In genomic region chr15:78544561-78545001, GRCm38 (mm10) we compare ENCODE assay signal across 9 mouse cellular contexts. TPM values are rescaled to one million over a fixed set of nuclear protein-coding genes. Genes with fewer than 3 reads are reported as not detected.
A peak's percentile ranks its signal among the peaks of the same experiment; 100 is the strongest.
DNase-seq lines count a peak whose midpoint lies in the region; ATAC-seq lines count a peak whose summit lies in the region.
"Had no signal": no experiment of that assay in that cellular context is flagged by ENCODE, and none has a peak within 500 bp of the region (broad histone marks: within the 10 kb centered on the region; RNA-seq: fewer than 3 reads in every experiment).

Sstr3 (minus strand) TSS chr15:78544685.

- WGBS in kidney, embryonic 16.5 days: 4% methylated on average over 14 of the region's 14 CpGs
- WGBS in forebrain, embryonic 10.5 days: 10% methylated on average over 14 of the region's 14 CpGs

- H3K27ac ChIP-seq in kidney, embryonic 16.5 days (ENCODE audit: low read length): no peak within 1 kb of the TSS
- 0 out of 2 replicates have a peak within 1 kb of the TSS, but pooled peaks have one; percentile 1 for H3K27ac ChIP-seq in forebrain, embryonic 10.5 days
- H3K27ac ChIP-seq: liver, embryonic 13.5 days had no signal

- H3K9me3 ChIP-seq in kidney, embryonic 16.5 days (ENCODE audit: low read length): no peaks in the 10 kb centered on the region
- no peaks in the 10 kb centered on the region for H3K9me3 ChIP-seq in forebrain, embryonic 10.5 days
- H3K9me3 ChIP-seq: liver, embryonic 13.5 days had no signal

- peaks cover 18% of the 10 kb centered on the region for H3K4me1 ChIP-seq in kidney, embryonic 16.5 days (ENCODE audit: insufficient read depth, low read length)
- peaks cover 30% of the 10 kb centered on the region for H3K4me1 ChIP-seq in forebrain, embryonic 10.5 days

- 0 out of 2 replicates have a peak within 1 kb of the TSS, but pooled peaks have one; percentile 28 for H3K9ac ChIP-seq in kidney, embryonic 16.5 days (replicated peaks; ENCODE audit: low read length)
- H3K9ac ChIP-seq: liver, embryonic 13.5 days had no signal

- no peak within 1 kb of the TSS for H3K4me3 ChIP-seq in kidney, embryonic 16.5 days (ENCODE audit: low read length)
- no peak within 1 kb of the TSS; the same call in 1 of the 2 replicates for H3K4me3 ChIP-seq in forebrain, embryonic 10.5 days
- H3K4me3 ChIP-seq: liver, embryonic 13.5 days had no signal

- H3K36me3 ChIP-seq in kidney, embryonic 16.5 days (ENCODE audit: insufficient read depth, low read length): no peaks in the 10 kb centered on the region
- H3K36me3 ChIP-seq in forebrain, embryonic 10.5 days (replicated peaks): no peaks in the 10 kb centered on the region
- H3K36me3 ChIP-seq: liver, embryonic 13.5 days had no signal

- peak; percentile 14; the same call in 1 of the 2 replicates for ATAC-seq in kidney, embryonic 16.5 days (ENCODE audit: low FRiP score, low TSS enrichment)

- no peak for DNase-seq in kidney, adult 18-20 months
- DNase-seq in forebrain, embryonic 10.5 days (ENCODE audit: extremely low spot score, low spot score): no peak
- peak in 1 of 2 experiments; percentile 65 for DNase-seq in left cerebral cortex, postnatal 10 days (ENCODE audit: extremely low spot score in 1 of 2, low spot score in 2 of 2)
- DNase-seq in right cerebral cortex, postnatal 14 days: peak; percentile 53
- no peak for DNase-seq in urinary bladder, postnatal 25 days (ENCODE audit: low spot score)
- no peak for DNase-seq in urinary bladder, adult 18-20 months (ENCODE audit: low spot score in 2 of 2)
- no peak for DNase-seq in adipocyte (ENCODE audit: low spot score)
- DNase-seq: liver, embryonic 13.5 days had no signal

- peak within 1 kb of the TSS; percentile 39 for H3K4me2 ChIP-seq in kidney, embryonic 16.5 days (replicated peaks; ENCODE audit: low read depth, low read length)
- H3K4me2 ChIP-seq: liver, embryonic 13.5 days had no signal

- intact Hi-C loops in left cerebral cortex, postnatal 10 days (cut with DNase I): no loop called here

- H3K27me3 ChIP-seq in kidney, embryonic 16.5 days (ENCODE audit: insufficient read depth, low read length): no peaks in the 10 kb centered on the region
- H3K27me3 ChIP-seq in forebrain, embryonic 10.5 days (ENCODE audit: poor library complexity, severe bottlenecking): peaks cover 54% of the 10 kb centered on the region

RNA-seq across cellular contexts. Expression of gene Sstr3, which starts in this region (rescaled TPM):
- 0.36 and 0.69 TPM in 2 replicates for polyA plus RNA-seq in kidney, embryonic 16.5 days (2015; fragmentation: Nextera tagmentation; extraction: Ambion mirVana)
- 0.09 TPM in 1 of 2 replicates, not detected in the other for polyA plus RNA-seq in forebrain, embryonic 10.5 days (2016; fragmentation: Nextera tagmentation; extraction: Ambion mirVana)
- total RNA-seq in left cerebral cortex, postnatal 10 days (2021): 10 to 100 TPM; 12.9 to 14.4 TPM
- polyA plus RNA-seq: liver, embryonic 13.5 days had no signal

Comparison
In these comparisons a context has a peak if more than half of its experiments do, and no peak if none do; other contexts are left out.
1. Peak in ATAC-seq, H3K9ac ChIP-seq and H3K4me2 ChIP-seq in kidney, embryonic 16.5 days; RNA of the gene not detected or under 1 TPM.